Mouse (Mus musculus) neural tube, embryonic 14.5 days (tissue): ENCODE measurements around the gene C6. TPM values are rescaled to one million over a fixed set of nuclear protein-coding genes. Genes with fewer than 3 reads are reported as not detected.

Experiments
- ATAC-seq: fragments of 200-750 bp; cut with Nextera tagmentation; 2 replicates; pipeline ENCODE4 v1.8.0; 2017; ENCODE audit warnings: low read depth, mild to moderate bottlenecking, moderate TSS enrichment, moderate library complexity
- H3K27ac ChIP-seq: fragments of 300-500 bp; sonication (generic); 2 replicates; pipeline ENCODE4 v1.5.1; 2014; ENCODE audit warnings: low read depth, mild to moderate bottlenecking, control low read depth, low read length, moderate library complexity, mixed read lengths
- H3K27me3 ChIP-seq: fragments of 300-500 bp; sonication (generic); 2 replicates; pipeline ENCODE4 v1.6.1; 2014; ENCODE audit warnings: low read length; ENCODE audit not compliant: control insufficient read depth, insufficient read depth
- H3K36me3 ChIP-seq: fragments of 300-500 bp; sonication (generic); 2 replicates; pipeline ENCODE4 v1.6.1; 2014; ENCODE audit warnings: low read length, mixed read lengths; ENCODE audit not compliant: control insufficient read depth, insufficient read depth
- H3K4me1 ChIP-seq: fragments of 300-500 bp; sonication (generic); 2 replicates; pipeline ENCODE4 v1.6.1; 2014; ENCODE audit warnings: low read length; ENCODE audit not compliant: control insufficient read depth, insufficient read depth
- H3K4me2 ChIP-seq: fragments of 300-500 bp; sonication (generic); 2 replicates; pipeline ENCODE4 v1.6.1; 2014; ENCODE audit warnings: mild to moderate bottlenecking, low read depth, low read length, control low read depth
- H3K4me3 ChIP-seq: fragments of 300-500 bp; sonication (generic); 2 replicates; pipeline ENCODE4 v1.5.1; 2014; ENCODE audit warnings: low read depth, low read length, control low read depth, mixed read lengths
- H3K9ac ChIP-seq: fragments of 300-500 bp; sonication (generic); replicated peaks from 2 replicates; pipeline ENCODE4 v1.6.1; 2014; ENCODE audit warnings: low read depth, mild to moderate bottlenecking, control low read depth, low read length, mixed read lengths
- H3K9me3 ChIP-seq: fragments of 300-500 bp; sonication (generic); 2 replicates; pipeline ENCODE4 v1.6.1; 2016; ENCODE audit warnings: low read length; ENCODE audit not compliant: control insufficient read depth
- WGBS: fragments of 180-500 bp; shearing (Covaris S2); extraction: QIAGEN DNeasy Blood & Tissue Kit; methylation state at CpG from one replicate; pipeline ENCODE4 v1.1.7; 2014; 5-methylcytosine and 5-hydroxymethylcytosine counted together
- polyA plus RNA-seq: library from polyadenylated mRNA; unstranded; fragments of >200 nt; fragmentation: Nextera tagmentation; extraction: Ambion mirVana; gene quantifications from 2 replicates; pipeline ENCODE4 v1.2.1, GENCODE M21; 2014

C6 gene
- polyA plus RNA-seq, 1 experiment from 2014 or later: not detected

- Histone ChIP-seq H3K4me2 (no peak overlapping the region), H3K4me1 (no peaks in the 10 kb centered on the region), H3K27ac (no peak overlapping the region), H3K4me3 (no peak overlapping the region), H3K9ac (no peak overlapping the region), H3K9me3 (no peaks in the 10 kb centered on the region), H3K36me3 (no peaks in the 10 kb centered on the region), H3K27me3 (no peaks in the 10 kb centered on the region)
- 93% methylated on average over 5 of the region's 5 CpGs for WGBS
- ATAC-seq: no peak
These were observed 88.0 kb downstream of the C6 start for GRCm38 (mm10) chr15:4814976-4815375.

DNA sequence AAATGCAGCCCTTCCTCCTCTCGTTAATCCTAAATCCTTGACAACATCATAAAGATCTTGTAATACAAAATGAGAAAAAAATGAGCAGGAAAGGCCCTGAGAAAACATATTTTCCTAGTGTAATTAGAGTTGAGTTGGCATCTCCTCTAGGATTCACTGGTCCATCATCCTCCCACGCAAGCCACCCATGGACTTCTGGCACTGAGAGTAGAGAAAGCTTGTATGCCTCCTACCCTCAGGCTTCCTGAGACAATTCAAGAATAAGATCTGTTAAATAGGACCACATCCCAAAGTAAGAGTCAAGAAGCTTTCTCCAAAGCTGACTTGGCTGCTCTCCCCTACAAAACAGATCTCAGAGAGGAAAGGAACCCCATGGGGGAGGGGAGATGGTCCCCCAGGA lies 88.7 kb downstream of the C6 start:
- Histone ChIP-seq H3K4me1 (no peaks in the 10 kb centered on the region), H3K9me3 (no peaks in the 10 kb centered on the region), H3K4me2 (no peak overlapping the region), H3K27me3 (no peaks in the 10 kb centered on the region), H3K4me3 (no peak overlapping the region), H3K36me3 (no peaks in the 10 kb centered on the region), H3K27ac (no peak overlapping the region), H3K9ac (no peak overlapping the region)
- no peak for ATAC-seq
- 82% methylated on average over 2 of the region's 2 CpGs for WGBS

- Histone ChIP-seq H3K4me1 (no peaks in the 10 kb centered on the region), H3K9ac (no peak overlapping the region), H3K4me3 (no peak overlapping the region), H3K4me2 (no peak overlapping the region), H3K9me3 (no peaks in the 10 kb centered on the region), H3K27me3 (no peaks in the 10 kb centered on the region), H3K36me3 (no peaks in the 10 kb centered on the region), H3K27ac (no peak overlapping the region)
- WGBS: 90% methylated on average over 10 of the region's 10 CpGs
- ATAC-seq: no peak
These were observed 89.9 kb downstream of the C6 start for GRCm38 (mm10) chr15:4816752-4817493.

- H3K9me3 ChIP-seq: no peaks in the 10 kb centered on the region
- H3K36me3 ChIP-seq: no peaks in the 10 kb centered on the region
- H3K27ac ChIP-seq: no peak overlapping the region
- H3K4me3 ChIP-seq: no peak overlapping the region
- no peak for ATAC-seq
- H3K9ac ChIP-seq: no peak overlapping the region
- no peaks in the 10 kb centered on the region for H3K4me1 ChIP-seq
- 79% methylated on average over 3 of the region's 3 CpGs for WGBS
- no peaks in the 10 kb centered on the region for H3K27me3 ChIP-seq
- no peak overlapping the region for H3K4me2 ChIP-seq
These were observed 91.5 kb downstream of the C6 start for GRCm38 (mm10) chr15:4818437-4818836.

GRCm38 (mm10) chr15:4821161-4821560 lies 94.2 kb downstream of the C6 start:
- Histone ChIP-seq H3K9ac (no peak overlapping the region), H3K4me2 (no peak overlapping the region), H3K27me3 (no peaks in the 10 kb centered on the region), H3K27ac (no peak overlapping the region), H3K4me3 (no peak overlapping the region), H3K36me3 (no peaks in the 10 kb centered on the region), H3K9me3 (no peaks in the 10 kb centered on the region), H3K4me1 (no peaks in the 10 kb centered on the region)
- whole genome bisulfite sequencing: 68% methylated on average over 1 of the region's 1 CpGs
- no peak for ATAC-seq

DNA sequence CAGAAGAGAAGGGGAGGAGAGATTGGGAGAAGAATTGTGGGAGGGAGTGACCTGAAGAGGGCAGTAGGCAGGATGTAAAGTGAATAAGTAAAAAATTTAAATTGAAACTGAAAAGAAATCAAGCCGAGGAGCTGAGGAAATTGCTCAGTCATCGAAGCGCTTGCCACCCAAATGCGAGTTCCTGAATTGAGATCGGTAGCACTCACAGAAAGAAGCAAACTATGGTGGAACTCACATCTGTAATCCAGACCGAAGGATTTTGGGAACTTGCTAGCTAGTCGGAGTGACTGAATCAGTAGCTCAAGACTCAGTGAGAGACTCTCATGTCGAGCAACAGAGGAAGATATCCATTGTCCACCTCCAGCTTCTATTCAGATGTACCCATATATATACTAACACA lies 94.8 kb downstream of the C6 start:
- Histone ChIP-seq H3K36me3 (no peaks in the 10 kb centered on the region), H3K27me3 (no peaks in the 10 kb centered on the region), H3K4me2 (no peak overlapping the region), H3K9ac (no peak overlapping the region), H3K27ac (no peak overlapping the region), H3K4me3 (no peak overlapping the region), H3K9me3 (no peaks in the 10 kb centered on the region), H3K4me1 (no peaks in the 10 kb centered on the region)
- ATAC-seq: no peak
- WGBS: 91% methylated on average over 8 of the region's 8 CpGs

DNA sequence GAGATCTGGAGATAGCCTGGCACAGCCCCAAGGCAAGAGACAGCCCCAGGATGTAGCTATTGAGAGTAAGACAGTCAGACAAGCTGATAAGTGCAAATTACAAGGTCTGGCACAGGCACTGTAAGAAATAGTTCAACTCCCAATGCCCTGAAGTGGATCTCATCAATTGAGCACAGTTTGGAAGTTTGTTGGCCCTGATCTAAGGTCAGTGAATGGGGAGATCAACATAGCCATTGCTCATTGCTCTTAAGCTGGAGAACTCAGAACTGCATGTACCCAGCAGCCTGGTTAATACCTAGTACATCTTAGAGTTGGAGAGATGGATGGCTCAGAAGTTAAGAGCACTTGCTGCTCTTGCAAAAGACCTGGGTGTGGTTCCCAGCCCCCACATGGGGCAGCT lies 100.8 kb downstream of the C6 start:
- no peak overlapping the region for H3K9ac ChIP-seq
- no peaks in the 10 kb centered on the region for H3K4me1 ChIP-seq
- ATAC-seq: no peak
- H3K27ac ChIP-seq: no peak overlapping the region
- H3K4me2 ChIP-seq: no peak overlapping the region
- H3K27me3 ChIP-seq: no peaks in the 10 kb centered on the region
- H3K9me3 ChIP-seq: no peaks in the 10 kb centered on the region
- H3K4me3 ChIP-seq: no peak overlapping the region
- H3K36me3 ChIP-seq: no peaks in the 10 kb centered on the region

GRCm38 (mm10) chr15:4836354-4836753 lies 109.4 kb downstream of the C6 start:
- no peak overlapping the region for H3K9ac ChIP-seq
- WGBS: 87% methylated on average over 3 of the region's 3 CpGs

GRCm38 (mm10) chr15:4850015-4850414 lies 123.0 kb downstream of the C6 start:
- Histone ChIP-seq H3K9me3 (no peaks in the 10 kb centered on the region), H3K4me2 (no peak overlapping the region), H3K4me3 (no peak overlapping the region), H3K9ac (no peak overlapping the region), H3K27me3 (no peaks in the 10 kb centered on the region), H3K36me3 (no peaks in the 10 kb centered on the region), H3K27ac (no peak overlapping the region), H3K4me1 (no peaks in the 10 kb centered on the region)
- WGBS: 93% methylated on average over 1 of the region's 1 CpGs
- ATAC-seq: no peak

More at GRCm38 (mm10) chr15:4836354-4836753, 109.4 kb downstream of the C6 start:
- H3K9me3 ChIP-seq: no peaks in the 10 kb centered on the region
- no peaks in the 10 kb centered on the region for H3K4me1 ChIP-seq
- no peaks in the 10 kb centered on the region for H3K27me3 ChIP-seq
- no peaks in the 10 kb centered on the region for H3K36me3 ChIP-seq
- no peak overlapping the region for H3K27ac ChIP-seq
- no peak for ATAC-seq
- H3K4me2 ChIP-seq: no peak overlapping the region
- no peak overlapping the region for H3K4me3 ChIP-seq
